Mouse (Mus musculus): ENCODE measurements around the gene Pcsk7. TPM values are rescaled to one million over a fixed set of nuclear protein-coding genes. Genes with fewer than 3 reads are reported as not detected.

Pcsk7 gene
- polyA plus RNA-seq, 1 experiment from 2014 or later: 16.4 TPM

DNA sequence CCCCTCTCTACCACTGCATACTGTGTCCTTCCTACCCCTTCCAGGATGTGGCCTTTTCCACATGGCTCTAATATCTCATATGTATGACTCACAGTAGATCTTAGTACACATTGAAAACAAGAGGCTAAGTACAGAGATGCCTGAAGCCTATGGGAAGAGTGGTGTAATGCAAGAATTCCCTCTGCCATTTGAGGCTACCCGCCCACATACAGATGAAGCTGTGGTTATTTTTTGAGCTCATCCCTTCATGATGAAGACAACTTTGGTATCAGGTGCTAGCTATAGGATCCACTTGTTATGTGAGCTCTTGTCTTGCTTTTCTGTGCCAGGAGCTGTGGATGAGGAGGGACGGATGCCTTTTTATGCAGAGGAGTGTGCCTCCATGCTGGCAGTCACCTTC lies 9.4 kb downstream of the Pcsk7 start:
- H3K36me3 ChIP-seq: peaks cover 98% of the 10 kb centered on the region
- 82% methylated on average over 2 of the region's 2 CpGs for WGBS

GRCm38 (mm10) chr9:45917041-45917934 lies 11.0 kb downstream of the Pcsk7 start:
- H3K27ac ChIP-seq (replicated peaks): no peak overlapping the region
- H3K36me3 ChIP-seq: peaks cover 95% of the 10 kb centered on the region
- H3K4me1 ChIP-seq: no peaks in the 10 kb centered on the region
- no peaks in the 10 kb centered on the region for H3K27me3 ChIP-seq (replicated peaks)
- 83% methylated on average over 5 of the region's 5 CpGs for WGBS
- ATAC-seq (ENCODE audit: extremely low read depth, insufficient number of reproducible peaks, low FRiP score, low TSS enrichment): no peak
- H3K4me3 ChIP-seq: no peak overlapping the region
- H3K9ac ChIP-seq: 0 out of 2 replicates have a peak overlapping the region, but pooled peaks have one; percentile 24
- no peaks in the 10 kb centered on the region for H3K9me3 ChIP-seq
- no peak overlapping the region for H3K4me2 ChIP-seq

More for the DNA sequence above, 9.4 kb downstream of the Pcsk7 start:
- no peaks in the 10 kb centered on the region for H3K9me3 ChIP-seq
- no peak overlapping the region for H3K4me3 ChIP-seq
- ATAC-seq (ENCODE audit: extremely low read depth, insufficient number of reproducible peaks, low FRiP score, low TSS enrichment): no peak
- no peaks in the 10 kb centered on the region for H3K27me3 ChIP-seq (replicated peaks)
- H3K4me1 ChIP-seq: no peaks in the 10 kb centered on the region
- no peak overlapping the region for H3K9ac ChIP-seq
- no peak overlapping the region for H3K4me2 ChIP-seq
- H3K27ac ChIP-seq (replicated peaks): no peak overlapping the region

- H3K4me3 ChIP-seq: no peak overlapping the region
- peaks cover 91% of the 10 kb centered on the region for H3K36me3 ChIP-seq
- no peak overlapping the region for H3K9ac ChIP-seq
- H3K4me2 ChIP-seq: no peak overlapping the region
- no peaks in the 10 kb centered on the region for H3K27me3 ChIP-seq (replicated peaks)
- no peak for ATAC-seq (ENCODE audit: extremely low read depth, insufficient number of reproducible peaks, low FRiP score, low TSS enrichment)
- H3K4me1 ChIP-seq: no peaks in the 10 kb centered on the region
- H3K27ac ChIP-seq (replicated peaks): 0 out of 2 replicates have a peak overlapping the region, but pooled peaks have one; percentile 42
- H3K9me3 ChIP-seq: no peaks in the 10 kb centered on the region
- WGBS: 33% methylated on average over 1 of the region's 1 CpGs
Measured at GRCm38 (mm10) chr9:45919895-45920294, 13.6 kb downstream of the Pcsk7 start.

DNA sequence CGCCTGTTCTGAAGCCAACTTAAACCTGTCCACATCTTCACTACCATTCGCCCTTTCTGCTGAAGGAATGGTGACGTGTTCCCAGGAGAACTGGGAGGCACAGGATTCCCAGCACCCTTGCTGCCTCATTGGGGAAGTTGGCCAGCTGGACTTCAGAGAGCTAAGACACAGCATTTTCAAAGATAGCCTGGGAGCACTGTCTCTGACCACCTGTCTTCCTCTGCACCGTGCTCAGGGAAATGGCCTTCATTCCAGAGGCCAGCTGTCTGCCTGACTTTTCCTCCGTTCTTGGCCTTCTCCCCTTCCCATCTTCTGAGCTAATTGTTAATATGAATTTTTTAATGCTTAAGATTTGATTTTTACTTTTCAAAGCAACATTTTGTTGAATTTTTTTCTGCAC lies 23.0 kb downstream of the Pcsk7 start:
- H3K4me1 ChIP-seq: peaks cover 24% of the 10 kb centered on the region
- no peak overlapping the region for H3K27ac ChIP-seq (replicated peaks)
- no peak overlapping the region for H3K9ac ChIP-seq
- WGBS: 75% methylated on average over 5 of the region's 5 CpGs
- H3K4me3 ChIP-seq: no peak overlapping the region
- no peaks in the 10 kb centered on the region for H3K9me3 ChIP-seq
- no peaks in the 10 kb centered on the region for H3K27me3 ChIP-seq (replicated peaks)
- H3K36me3 ChIP-seq: peaks cover 72% of the 10 kb centered on the region
- ATAC-seq (ENCODE audit: extremely low read depth, insufficient number of reproducible peaks, low FRiP score, low TSS enrichment): no peak
- no peak overlapping the region for H3K4me2 ChIP-seq

DNA sequence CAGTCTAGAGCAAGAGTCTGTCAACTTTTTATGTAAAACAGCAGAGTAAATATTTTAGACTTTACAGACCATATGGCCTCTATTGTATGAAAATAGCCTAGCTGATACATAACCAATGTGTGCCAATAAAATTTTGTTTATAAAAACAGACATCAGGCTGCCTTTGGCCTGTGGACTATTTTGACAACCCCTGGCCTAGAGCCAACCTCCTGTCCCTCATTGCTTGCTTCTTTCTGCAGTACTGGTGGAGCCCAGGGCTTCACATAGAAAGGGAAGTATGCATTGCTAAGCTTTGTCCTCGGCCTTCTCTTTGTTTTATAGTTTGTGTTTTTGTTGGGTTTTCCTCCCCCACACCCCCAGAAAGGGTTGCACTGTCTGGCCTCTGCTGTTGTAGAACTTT lies 25.7 kb downstream of the Pcsk7 start:
- Histone ChIP-seq H3K9ac (no peak overlapping the region), H3K36me3 (peaks cover 48% of the 10 kb centered on the region), H3K4me1 (peaks cover 46% of the 10 kb centered on the region), H3K27ac (replicated peaks) (0 out of 2 replicates have a peak overlapping the region, but pooled peaks have one; percentile 9), H3K27me3 (replicated peaks) (no peaks in the 10 kb centered on the region), H3K4me3 (no peak overlapping the region), H3K4me2 (no peak overlapping the region), H3K9me3 (no peaks in the 10 kb centered on the region)
- no peak for ATAC-seq (ENCODE audit: extremely low read depth, insufficient number of reproducible peaks, low FRiP score, low TSS enrichment)
- 67% methylated on average over 1 of the region's 1 CpGs for WGBS

DNA sequence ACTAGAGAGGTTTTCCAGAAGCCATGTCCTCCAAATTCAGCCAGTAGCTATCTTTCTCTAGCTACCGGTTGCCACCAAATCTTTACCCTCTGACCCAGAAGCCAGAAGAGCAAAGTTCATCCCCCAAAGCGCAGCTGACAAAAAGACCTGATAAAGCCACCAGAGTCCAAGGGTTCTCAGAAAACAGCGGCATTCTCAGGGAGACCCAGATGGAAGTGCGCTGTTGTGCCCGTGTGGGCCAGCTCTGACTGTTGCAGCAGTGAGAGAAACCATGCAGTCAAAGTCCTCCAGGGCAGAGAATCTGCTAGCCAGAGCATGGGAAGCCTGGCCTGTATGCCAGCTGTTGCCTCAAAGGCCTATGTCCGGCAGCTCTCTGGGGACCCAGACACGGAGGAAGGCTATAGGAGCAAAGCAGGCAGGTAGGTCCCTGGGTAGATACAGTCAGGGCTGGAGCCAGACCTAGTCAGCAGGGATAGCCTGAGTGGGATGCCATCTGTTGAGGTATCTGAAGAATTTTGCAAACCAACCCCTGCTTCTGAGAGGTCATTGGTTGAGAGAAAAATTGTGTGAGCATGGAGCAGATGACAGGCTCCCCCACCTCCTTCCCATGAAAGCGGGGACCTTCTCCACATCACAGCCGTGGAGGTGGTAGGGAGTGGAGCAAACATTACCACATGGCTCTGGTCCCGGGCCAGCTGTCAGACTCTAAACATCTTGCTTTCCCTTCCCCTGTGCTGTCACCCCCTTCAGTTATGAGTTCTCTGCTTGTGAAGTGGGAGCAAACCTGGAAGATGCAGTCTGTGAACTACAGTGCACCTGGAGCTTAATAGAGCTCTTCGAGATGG lies 26.5 kb downstream of the Pcsk7 start:
- Histone ChIP-seq H3K36me3 (peaks cover 40% of the 10 kb centered on the region), H3K4me3 (peak overlapping the region; percentile 48), H3K9me3 (no peaks in the 10 kb centered on the region), H3K27me3 (replicated peaks) (no peaks in the 10 kb centered on the region), H3K4me2 (peak overlapping the region; percentile 73), H3K4me1 (peaks cover 46% of the 10 kb centered on the region), H3K9ac (peak overlapping the region; percentile 64), H3K27ac (replicated peaks) (peak overlapping the region; percentile 8; the same call in 1 of the 2 replicates)
- WGBS: 47% methylated on average over 11 of the region's 11 CpGs
- ATAC-seq (ENCODE audit: extremely low read depth, insufficient number of reproducible peaks, low FRiP score, low TSS enrichment): no peak

DNA sequence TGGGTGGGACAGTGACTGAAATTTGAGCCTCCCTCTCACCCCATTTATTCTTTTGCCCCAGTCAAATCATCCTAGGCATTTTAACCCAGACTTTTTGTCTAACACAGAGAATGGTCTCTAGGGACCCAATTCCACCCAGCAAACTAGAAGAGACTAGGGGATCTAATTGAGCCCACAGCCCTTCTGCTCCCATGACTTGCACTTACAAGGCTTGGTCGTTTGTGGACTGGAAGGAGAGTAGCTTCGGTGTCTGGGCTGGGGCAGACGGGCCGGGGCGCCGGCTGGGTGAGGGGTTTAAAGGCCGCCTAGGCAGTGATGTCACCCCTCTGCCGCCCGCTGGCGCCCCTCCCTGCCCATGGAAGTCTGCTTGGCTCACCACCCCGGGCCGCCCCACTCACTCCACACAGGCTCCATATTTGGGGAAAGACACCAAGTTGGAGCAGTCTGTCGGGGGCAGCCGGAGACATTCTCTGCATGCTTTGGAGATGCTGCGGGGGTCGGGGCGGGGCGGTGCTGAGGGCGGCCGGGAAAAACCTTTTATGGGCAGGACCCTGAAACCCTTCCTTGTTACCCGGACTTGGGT lies 29.4 kb downstream of the Pcsk7 start, which contains the start of gene Tagln:
Tagln (minus strand) TSS at position 431 of the 583 bp plus-strand sequence.
- Histone ChIP-seq H3K4me1 (peaks cover 46% of the 10 kb centered on the region), H3K36me3 (peaks cover 35% of the 10 kb centered on the region), H3K9me3 (no peaks in the 10 kb centered on the region), H3K9ac (peak within 1 kb of the TSS; percentile 70), H3K27me3 (replicated peaks) (no peaks in the 10 kb centered on the region), H3K4me2 (peak within 1 kb of the TSS; percentile 73), H3K4me3 (peak within 1 kb of the TSS; percentile 48), H3K27ac (replicated peaks) (peak within 1 kb of the TSS; percentile 60)
- WGBS: 2% methylated on average over 21 of the region's 21 CpGs
- ATAC-seq (ENCODE audit: extremely low read depth, insufficient number of reproducible peaks, low FRiP score, low TSS enrichment): peak; percentile 45; the same call in 1 of the 2 replicates

DNA sequence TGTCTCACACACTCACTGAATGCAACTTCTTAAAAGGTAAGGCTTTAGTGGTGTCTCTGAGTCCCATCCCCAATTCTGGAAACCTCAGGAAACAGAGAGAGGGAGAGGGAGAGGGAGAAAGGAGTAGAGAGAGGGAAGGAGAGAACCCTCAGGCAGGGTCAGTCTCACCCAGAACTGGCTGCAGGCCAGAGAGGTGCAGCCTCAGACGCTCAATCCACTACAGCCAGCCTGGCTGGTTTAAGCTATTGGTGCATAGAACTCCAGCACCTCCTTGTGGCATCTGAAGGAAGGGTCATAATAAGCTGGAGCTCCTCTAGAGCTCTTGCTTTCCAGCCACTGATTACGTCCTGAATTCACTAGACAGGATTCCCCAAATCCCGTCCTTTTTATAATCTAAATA lies 30.6 kb downstream of the Pcsk7 start:
- Histone ChIP-seq H3K9ac (no peak overlapping the region), H3K27ac (replicated peaks) (peak overlapping the region; percentile 60), H3K36me3 (peaks cover 36% of the 10 kb centered on the region), H3K27me3 (replicated peaks) (no peaks in the 10 kb centered on the region), H3K4me1 (peaks cover 46% of the 10 kb centered on the region), H3K4me3 (no peak overlapping the region), H3K4me2 (peak overlapping the region; percentile 73; the same call in 1 of the 2 replicates), H3K9me3 (no peaks in the 10 kb centered on the region)
- WGBS: 13% methylated on average over 3 of the region's 3 CpGs
- ATAC-seq (ENCODE audit: extremely low read depth, insufficient number of reproducible peaks, low FRiP score, low TSS enrichment): no peak

DNA sequence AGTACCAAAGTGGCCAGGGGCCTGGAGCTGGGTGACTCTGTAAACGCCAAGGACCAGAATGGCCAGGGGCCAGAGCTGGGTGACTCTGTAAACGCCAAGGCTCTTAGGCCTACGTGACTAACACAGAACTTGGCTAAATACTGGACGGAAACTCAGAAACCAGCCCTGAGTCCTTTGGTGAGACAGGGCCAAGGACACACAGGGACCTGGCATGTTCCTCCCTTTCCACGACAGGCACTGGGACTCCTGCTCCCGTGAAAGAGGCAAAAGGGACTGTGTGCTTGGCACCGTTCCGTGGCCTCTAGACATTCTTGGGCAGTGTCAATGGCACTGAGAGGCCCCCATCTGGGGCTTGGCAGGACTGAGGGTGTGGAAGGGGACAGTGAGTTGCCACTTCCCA lies 31.8 kb downstream of the Pcsk7 start:
- Histone ChIP-seq H3K27me3 (replicated peaks) (no peaks in the 10 kb centered on the region), H3K36me3 (peaks cover 48% of the 10 kb centered on the region), H3K27ac (replicated peaks) (no peak overlapping the region), H3K4me3 (no peak overlapping the region), H3K9ac (no peak overlapping the region), H3K4me1 (peaks cover 34% of the 10 kb centered on the region), H3K9me3 (no peaks in the 10 kb centered on the region), H3K4me2 (no peak overlapping the region)
- no peak for ATAC-seq (ENCODE audit: extremely low read depth, insufficient number of reproducible peaks, low FRiP score, low TSS enrichment)
- 86% methylated on average over 8 of the region's 8 CpGs for WGBS

- Histone ChIP-seq H3K4me1 (peaks cover 24% of the 10 kb centered on the region), H3K27ac (replicated peaks) (no peak overlapping the region), H3K4me2 (no peak overlapping the region), H3K27me3 (replicated peaks) (no peaks in the 10 kb centered on the region), H3K36me3 (peaks cover 57% of the 10 kb centered on the region), H3K4me3 (no peak overlapping the region), H3K9ac (no peak overlapping the region), H3K9me3 (no peaks in the 10 kb centered on the region)
- no peak for ATAC-seq (ENCODE audit: extremely low read depth, insufficient number of reproducible peaks, low FRiP score, low TSS enrichment)
- WGBS: 82% methylated on average over 15 of the region's 15 CpGs
Measured at GRCm38 (mm10) chr9:45938952-45939637, 32.8 kb downstream of the Pcsk7 start.

Measured in heart, embryonic 13.5 days (tissue).